Mouse (Mus musculus): ENCODE data around the gene Gng12.
A peak's percentile ranks its signal among the peaks of the same experiment; 100 is the strongest.
"Not testable (repeated sequence)": the region's sequence is repeated elsewhere in the genome, so short reads cannot be mapped to it uniquely, and the experiment has no call there.

The Gng12 gene

GRCm38 (mm10) chr6:67032551-67032950 is 136.4 kb downstream of the Gng12 start:
- DNase-seq: not testable (repeated sequence)

- not testable (repeated sequence) for DNase-seq
Observed at GRCm38 (mm10) chr6:67032972-67033371, 136.8 kb downstream of the Gng12 start.

GRCm38 (mm10) chr6:67033604-67034003 is 137.4 kb downstream of the Gng12 start:
- DNase-seq: no peak

- DNase-seq: no peak
Observed at GRCm38 (mm10) chr6:67034331-67035130, 138.3 kb downstream of the Gng12 start.

- DNase-seq: no peak
Observed at GRCm38 (mm10) chr6:67035388-67036299, 139.4 kb downstream of the Gng12 start.

GRCm38 (mm10) chr6:67036356-67036811 is 140.2 kb downstream of the Gng12 start:
- peak; percentile 72 for DNase-seq

- peak; percentile 96 for DNase-seq
Observed at GRCm38 (mm10) chr6:67036837-67037628, 140.8 kb downstream of the Gng12 start, which contains the start of gene Gadd45a. TSS of gene Gadd45a (minus strand) at chr6:67037457.

- DNase-seq: no peak
Observed at GRCm38 (mm10) chr6:67038964-67039363, 142.8 kb downstream of the Gng12 start.

GRCm38 (mm10) chr6:67040904-67041410 is 144.8 kb downstream of the Gng12 start:
- no peak for DNase-seq

- no peak for DNase-seq
Observed at GRCm38 (mm10) chr6:67045424-67045823, 149.2 kb downstream of the Gng12 start.

GRCm38 (mm10) chr6:67046937-67047336 is 150.7 kb downstream of the Gng12 start:
- DNase-seq: no peak

- DNase-seq: no peak
Observed at GRCm38 (mm10) chr6:67048052-67048691, 152.0 kb downstream of the Gng12 start.

- no peak for DNase-seq
Observed at GRCm38 (mm10) chr6:67048880-67049694, 152.9 kb downstream of the Gng12 start.

GRCm38 (mm10) chr6:67049695-67050038 is 153.5 kb downstream of the Gng12 start:
- no peak for DNase-seq

- no peak for DNase-seq
Observed at GRCm38 (mm10) chr6:67050063-67050462, 153.9 kb downstream of the Gng12 start.

GRCm38 (mm10) chr6:67056108-67056888 is 160.1 kb downstream of the Gng12 start:
- no peak for DNase-seq

GRCm38 (mm10) chr6:67056889-67057564 is 160.8 kb downstream of the Gng12 start:
- DNase-seq: no peak

- DNase-seq: no peak
Observed at GRCm38 (mm10) chr6:67057574-67057973, 161.4 kb downstream of the Gng12 start.

- no peak for DNase-seq
Observed at GRCm38 (mm10) chr6:67057991-67058696, 161.9 kb downstream of the Gng12 start.
